Mouse (Mus musculus) layer of hippocampus, adult 2 months (tissue): Measurements from ENCODE around the gene Ssh2. TPM values are rescaled to one million over a fixed set of nuclear protein-coding genes. Genes with fewer than 3 reads are reported as not detected.
A peak's percentile ranks its signal among the peaks of the same experiment; 100 is the strongest.

Experiments used
- DNase-seq, 2 experiments: peaks; one replicate each; pipeline ENCODE4 v3.0.0; 2022; ENCODE audit warnings: low spot score in 2 of 2
- H3K27ac ChIP-seq: fragments of 200-600 bp; 2 replicates; pipeline ENCODE4 v1.8.1; 2022
- H3K4me3 ChIP-seq: fragments of 200-600 bp; 2 replicates; pipeline ENCODE4 v1.8.1; 2022; ENCODE audit warnings: mild to moderate bottlenecking
- CTCF ChIP-seq: fragments of 200-600 bp; conservative IDR thresholded peaks from 2 replicates; pipeline ENCODE4 v1.8.1; 2022; ENCODE audit warnings: antibody characterized with exemption, mild to moderate bottlenecking, moderate library complexity
- total RNA-seq, 2 experiments: library from RNA; stranded (reverse); gene quantifications; 2 replicates each; pipeline ENCODE4 v1.2.3; 2021

Gene Ssh2
- total RNA-seq, 2 experiments from 2014 or later, result 33.6 to 35.9 TPM

- TF ChIP-seq CTCF, result no peak
- H3K4me3 ChIP-seq, result peak overlapping the region; percentile 65
- no peak for DNase-seq
- H3K27ac ChIP-seq, result peak overlapping the region; percentile 87
Measured at GRCm38 (mm10) chr11:77488771-77489581, 272.9 kb downstream of the Ssh2 start.

GRCm38 (mm10) chr11:77489591-77490235, 273.6 kb downstream of the Ssh2 start, which contains the start of gene Ankrd13b:
Ankrd13b (minus strand) TSS chr11:77489678.
- Histone ChIP-seq H3K27ac (peak within 1 kb of the TSS; percentile 95), H3K4me3 (peak within 1 kb of the TSS; percentile 65)
- no peak for TF ChIP-seq CTCF
- DNase-seq, result peak; percentile 71 to 83

- H3K4me3 ChIP-seq, result peak overlapping the region; percentile 77
- DNase-seq, result no peak
- no peak for TF ChIP-seq CTCF
- peak overlapping the region; percentile 95 for H3K27ac ChIP-seq
Measured at GRCm38 (mm10) chr11:77490451-77490850, 274.4 kb downstream of the Ssh2 start.

GRCm38 (mm10) chr11:77491123-77491501, 275.0 kb downstream of the Ssh2 start:
- H3K27ac ChIP-seq, result peak overlapping the region; percentile 95
- TF ChIP-seq CTCF, result peak; percentile 98; the same call in 1 of the 2 replicates
- H3K4me3 ChIP-seq, result peak overlapping the region; percentile 77
- peak; percentile 90 to 95 for DNase-seq

GRCm38 (mm10) chr11:77491502-77492291, 275.6 kb downstream of the Ssh2 start:
- TF ChIP-seq CTCF, result no peak
- Histone ChIP-seq H3K4me3 (peak overlapping the region; percentile 77), H3K27ac (peak overlapping the region; percentile 95)
- DNase-seq, result no peak

- DNase-seq, result peak in 1 of 2 experiments; percentile 59
- no peak for TF ChIP-seq CTCF
- peak overlapping the region; percentile 77 for H3K4me3 ChIP-seq
- peak overlapping the region; percentile 95 for H3K27ac ChIP-seq
Measured at GRCm38 (mm10) chr11:77492311-77492871, 276.3 kb downstream of the Ssh2 start.

- TF ChIP-seq CTCF, result peak; percentile 39
Measured at GRCm38 (mm10) chr11:77492911-77493332, 276.8 kb downstream of the Ssh2 start.

DNA sequence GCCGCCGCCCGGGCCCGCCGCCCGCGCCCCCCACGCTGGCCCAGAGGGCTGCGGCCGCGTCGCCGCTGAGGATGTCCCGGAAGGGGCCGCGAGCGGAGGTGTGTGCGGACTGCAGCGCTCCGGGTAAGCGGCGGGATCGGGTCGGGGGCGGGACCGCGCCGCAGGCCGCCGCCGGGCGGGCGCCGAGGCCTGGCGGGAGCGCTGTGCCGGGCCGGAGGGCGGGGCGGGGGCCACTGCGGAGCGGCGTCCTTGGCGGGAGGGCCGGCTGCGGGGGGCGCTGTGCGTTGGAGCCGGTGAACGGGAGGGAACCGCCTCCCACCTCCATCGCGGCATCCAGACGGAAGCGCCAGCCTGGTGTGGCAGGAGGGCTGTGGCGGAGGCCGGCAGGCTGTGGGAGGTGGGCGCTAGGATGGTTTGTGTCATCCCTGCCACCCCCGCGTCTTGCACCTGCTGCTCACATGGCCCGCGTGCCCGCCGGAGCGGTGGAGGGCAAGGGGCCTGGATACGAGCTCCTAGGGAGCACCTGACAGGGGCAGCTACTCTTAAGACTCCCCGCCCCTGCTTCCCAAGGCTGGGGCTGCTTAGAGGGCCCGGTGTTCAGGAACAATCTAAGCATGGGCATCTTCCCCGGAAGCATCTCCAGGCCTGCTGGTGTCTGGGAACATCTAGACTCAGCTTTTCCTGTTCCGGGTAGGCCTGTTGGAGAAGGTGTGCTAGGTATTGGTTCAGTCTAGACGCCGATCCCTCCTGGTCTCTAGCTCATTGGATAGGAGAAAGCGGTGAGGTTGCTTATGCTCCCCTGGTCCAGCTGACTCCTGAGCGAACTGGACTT, 277.6 kb downstream of the Ssh2 start, which contains the start of gene Git1:
TSS of gene Git1 (plus strand) at position 51 of the 832 bp plus-strand sequence.
- no peak for TF ChIP-seq CTCF
- H3K27ac ChIP-seq, result peak within 1 kb of the TSS; percentile 95
- peak; percentile 65 to 73 for DNase-seq

More at GRCm38 (mm10) chr11:77492911-77493332, 276.8 kb downstream of the Ssh2 start:
- DNase-seq, result peak; percentile 93 to 95
- H3K4me3 ChIP-seq, result peak overlapping the region; percentile 77
- peak overlapping the region; percentile 95 for H3K27ac ChIP-seq

GRCm38 (mm10) chr11:77494344-77494676, 278.2 kb downstream of the Ssh2 start:
- Histone ChIP-seq H3K4me3 (peak overlapping the region; percentile 88), H3K27ac (peak overlapping the region; percentile 91)
- TF ChIP-seq CTCF, result no peak
- no peak for DNase-seq

More for the DNA sequence above, 277.6 kb downstream of the Ssh2 start, which contains the start of gene Git1:
- peak within 1 kb of the TSS; percentile 88 for H3K4me3 ChIP-seq

DNA sequence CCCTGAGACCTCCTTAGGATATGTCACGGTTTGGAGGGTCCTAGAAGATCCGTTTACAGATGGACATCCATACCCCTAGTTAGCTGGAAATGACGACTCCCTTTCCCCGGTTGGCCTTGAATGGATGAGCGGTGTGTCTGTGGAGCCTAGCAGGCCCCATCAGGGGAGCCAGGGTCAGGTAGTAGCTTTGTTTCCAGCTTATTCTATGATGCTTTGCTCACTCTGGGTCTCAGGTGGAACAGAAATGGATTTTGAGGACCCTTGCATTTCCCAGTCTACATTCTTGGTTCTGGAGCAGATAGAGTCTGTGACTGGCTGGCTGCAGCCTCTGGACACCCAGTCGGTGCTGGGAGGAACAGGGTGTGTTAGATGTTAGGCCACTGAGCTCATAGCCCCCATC, 278.7 kb downstream of the Ssh2 start:
- Histone ChIP-seq H3K27ac (peak overlapping the region; percentile 91), H3K4me3 (peak overlapping the region; percentile 88)
- no peak for TF ChIP-seq CTCF
- no peak for DNase-seq

- H3K27ac ChIP-seq, result peak overlapping the region; percentile 91; the same call in 1 of the 2 replicates
- no peak for DNase-seq
- H3K4me3 ChIP-seq, result no peak overlapping the region
- TF ChIP-seq CTCF, result no peak
Measured at GRCm38 (mm10) chr11:77495507-77495906, 279.4 kb downstream of the Ssh2 start.
